Mouse (Mus musculus) intestine, embryonic 15.5 days (tissue): ENCODE data around the gene Gm13694. TPM values are rescaled to one million over a fixed set of nuclear protein-coding genes. Genes with fewer than 3 reads are reported as not detected.
A peak's percentile ranks its signal among the peaks of the same experiment; 100 is the strongest.
"Not testable (repeated sequence)": the region's sequence is repeated elsewhere in the genome, so short reads cannot be mapped to it uniquely, and the experiment has no call there.

Experiments
- ATAC-seq: fragments of 200-750 bp; cut with Nextera tagmentation; 2 replicates; pipeline ENCODE4 v1.8.0; 2017; ENCODE audit warnings: moderate TSS enrichment, moderate library complexity
- H3K27ac ChIP-seq: fragments of 300-500 bp; sonication (generic); 2 replicates; pipeline ENCODE4 v1.5.1; 2015; ENCODE audit warnings: mild to moderate bottlenecking, inconsistent platforms
- H3K27me3 ChIP-seq: fragments of 300-500 bp; sonication (generic); replicated peaks from 2 replicates; pipeline ENCODE4 v1.6.1; 2015; ENCODE audit warnings: inconsistent platforms
- H3K36me3 ChIP-seq: fragments of 300-500 bp; sonication (generic); 2 replicates; pipeline ENCODE4 v1.6.1; 2015; ENCODE audit warnings: inconsistent platforms
- H3K4me1 ChIP-seq: fragments of 300-500 bp; sonication (generic); replicated peaks from 2 replicates; pipeline ENCODE4 v1.6.1; 2015; ENCODE audit warnings: inconsistent platforms
- H3K4me2 ChIP-seq: fragments of 300-500 bp; sonication (generic); replicated peaks from 2 replicates; pipeline ENCODE4 v1.6.1; 2015; ENCODE audit warnings: mild to moderate bottlenecking, inconsistent platforms
- H3K4me3 ChIP-seq: fragments of 300-500 bp; sonication (generic); replicated peaks from 2 replicates; pipeline ENCODE4 v1.5.1; 2015; ENCODE audit warnings: inconsistent platforms
- H3K9ac ChIP-seq: fragments of 300-500 bp; sonication (generic); 2 replicates; pipeline ENCODE4 v1.6.1; 2015; ENCODE audit warnings: inconsistent platforms
- H3K9me3 ChIP-seq: fragments of 300-500 bp; sonication (generic); 2 replicates; pipeline ENCODE4 v1.6.1; 2016; ENCODE audit warnings: inconsistent platforms
- WGBS: fragments of 180-500 bp; shearing (Covaris S2); methylation state at CpG from one replicate; pipeline ENCODE4 v1.1.7; 2015; 5-methylcytosine and 5-hydroxymethylcytosine counted together
- polyA plus RNA-seq: library from polyadenylated mRNA; unstranded; fragments of >200 nt; fragmentation: Nextera tagmentation; extraction: Ambion mirVana; gene quantifications from 2 replicates; pipeline ENCODE4 v1.2.1, GENCODE M21; 2015

Gene Gm13694
- polyA plus RNA-seq, 1 experiment from 2014 or later = not detected

- H3K9ac ChIP-seq, H3K9me3 ChIP-seq, ATAC-seq, H3K36me3 ChIP-seq, H3K4me3 ChIP-seq, H3K27me3 ChIP-seq, H3K27ac ChIP-seq, H3K4me1 ChIP-seq, H3K4me2 ChIP-seq: not testable (repeated sequence)
- 100% methylated on average over 3 of the region's 3 CpGs for WGBS
These were observed 15.8 kb downstream of the Gm13694 start for GRCm38 (mm10) chr2:83994526-83994925.

- H3K4me1 ChIP-seq = no peaks in the 10 kb centered on the region
- ATAC-seq = no peak
- H3K9me3 ChIP-seq = no peaks in the 10 kb centered on the region
- no peak overlapping the region for H3K9ac ChIP-seq
- H3K27me3 ChIP-seq = no peaks in the 10 kb centered on the region
- H3K4me2 ChIP-seq = no peak overlapping the region
- WGBS = 48% methylated on average over 1 of the region's 1 CpGs
- H3K4me3 ChIP-seq = no peak overlapping the region
- no peaks in the 10 kb centered on the region for H3K36me3 ChIP-seq
- no peak overlapping the region for H3K27ac ChIP-seq
These were observed 30.2 kb downstream of the Gm13694 start for GRCm38 (mm10) chr2:84008913-84009312.

- Histone ChIP-seq H3K9me3 (no peaks in the 10 kb centered on the region), H3K9ac (no peak overlapping the region), H3K36me3 (no peaks in the 10 kb centered on the region), H3K4me3 (no peak overlapping the region), H3K4me2 (no peak overlapping the region), H3K27ac (no peak overlapping the region), H3K27me3 (no peaks in the 10 kb centered on the region), H3K4me1 (no peaks in the 10 kb centered on the region)
- WGBS = 61% methylated on average over 3 of the region's 3 CpGs
- no peak for ATAC-seq
These were observed 31.1 kb downstream of the Gm13694 start for GRCm38 (mm10) chr2:84009818-84010217.

- ATAC-seq = no peak
- no peak overlapping the region for H3K9ac ChIP-seq
- WGBS = 47% methylated on average over 6 of the region's 6 CpGs
- H3K4me1 ChIP-seq = no peaks in the 10 kb centered on the region; the same call in 1 of the 2 replicates
- no peak overlapping the region for H3K4me3 ChIP-seq
- H3K27me3 ChIP-seq = no peaks in the 10 kb centered on the region
- no peak overlapping the region for H3K27ac ChIP-seq
- H3K9me3 ChIP-seq = no peaks in the 10 kb centered on the region
- H3K36me3 ChIP-seq = no peaks in the 10 kb centered on the region
- no peak overlapping the region for H3K4me2 ChIP-seq
These were observed 35.8 kb downstream of the Gm13694 start for GRCm38 (mm10) chr2:84014572-84014971.

- not testable (repeated sequence) for H3K4me3 ChIP-seq, H3K27ac ChIP-seq, ATAC-seq, H3K36me3 ChIP-seq, H3K9ac ChIP-seq, H3K4me1 ChIP-seq, H3K4me2 ChIP-seq, H3K27me3 ChIP-seq, H3K9me3 ChIP-seq
- WGBS = 80% methylated on average over 5 of the region's 5 CpGs
These were observed 37.6 kb downstream of the Gm13694 start for GRCm38 (mm10) chr2:84016291-84016690.

GRCm38 (mm10) chr2:84018330-84018729 lies 39.6 kb downstream of the Gm13694 start:
- no peaks in the 10 kb centered on the region for H3K9me3 ChIP-seq
- no peaks in the 10 kb centered on the region; the same call in 1 of the 2 replicates for H3K4me1 ChIP-seq
- no peaks in the 10 kb centered on the region for H3K36me3 ChIP-seq
- no peak overlapping the region for H3K4me2 ChIP-seq
- ATAC-seq = no peak
- H3K9ac ChIP-seq = no peak overlapping the region
- WGBS = 38% methylated on average over 3 of the region's 3 CpGs
- no peak overlapping the region for H3K4me3 ChIP-seq
- H3K27ac ChIP-seq = no peak overlapping the region
- no peaks in the 10 kb centered on the region for H3K27me3 ChIP-seq

GRCm38 (mm10) chr2:84019519-84020305 lies 41.0 kb downstream of the Gm13694 start:
- Histone ChIP-seq H3K9me3 (no peaks in the 10 kb centered on the region), H3K4me3 (no peak overlapping the region), H3K27ac (no peak overlapping the region), H3K36me3 (no peaks in the 10 kb centered on the region), H3K27me3 (no peaks in the 10 kb centered on the region), H3K4me2 (no peak overlapping the region), H3K4me1 (no peaks in the 10 kb centered on the region; the same call in 1 of the 2 replicates), H3K9ac (no peak overlapping the region)
- peak; percentile 78 for ATAC-seq
- WGBS = 66% methylated on average over 8 of the region's 8 CpGs

GRCm38 (mm10) chr2:84021930-84022329 lies 43.2 kb downstream of the Gm13694 start:
- no peaks in the 10 kb centered on the region for H3K36me3 ChIP-seq
- H3K4me1 ChIP-seq = no peaks in the 10 kb centered on the region; the same call in 1 of the 2 replicates
- H3K9me3 ChIP-seq = no peaks in the 10 kb centered on the region
- no peak for ATAC-seq
- H3K9ac ChIP-seq = no peak overlapping the region
- no peak overlapping the region for H3K4me2 ChIP-seq
- WGBS = 82% methylated on average over 2 of the region's 2 CpGs
- H3K27ac ChIP-seq = no peak overlapping the region
- no peak overlapping the region for H3K4me3 ChIP-seq
- no peaks in the 10 kb centered on the region for H3K27me3 ChIP-seq

GRCm38 (mm10) chr2:84022905-84023304 lies 44.2 kb downstream of the Gm13694 start:
- Histone ChIP-seq H3K4me1 (no peaks in the 10 kb centered on the region; the same call in 1 of the 2 replicates), H3K36me3 (no peaks in the 10 kb centered on the region), H3K27ac (no peak overlapping the region), H3K27me3 (no peaks in the 10 kb centered on the region), H3K4me2 (no peak overlapping the region), H3K9ac (no peak overlapping the region), H3K4me3 (no peak overlapping the region), H3K9me3 (no peaks in the 10 kb centered on the region)
- no peak for ATAC-seq
- WGBS = 83% methylated on average over 2 of the region's 2 CpGs

- H3K4me3 ChIP-seq = no peak overlapping the region
- H3K36me3 ChIP-seq = no peaks in the 10 kb centered on the region
- WGBS = 78% methylated on average over 2 of the region's 2 CpGs
- H3K9me3 ChIP-seq = no peaks in the 10 kb centered on the region
- H3K4me2 ChIP-seq = no peak overlapping the region
- no peaks in the 10 kb centered on the region for H3K27me3 ChIP-seq
- no peak overlapping the region for H3K9ac ChIP-seq
- H3K27ac ChIP-seq = no peak overlapping the region
- no peak for ATAC-seq
- no peaks in the 10 kb centered on the region; the same call in 1 of the 2 replicates for H3K4me1 ChIP-seq
These were observed 44.6 kb downstream of the Gm13694 start for GRCm38 (mm10) chr2:84023319-84023718.

- 75% methylated on average over 4 of the region's 4 CpGs for WGBS
- Histone ChIP-seq H3K4me1 (no peaks in the 10 kb centered on the region), H3K36me3 (no peaks in the 10 kb centered on the region)
These were observed 46.5 kb downstream of the Gm13694 start for GRCm38 (mm10) chr2:84025217-84025616.

More at GRCm38 (mm10) chr2:84025217-84025616, 46.5 kb downstream of the Gm13694 start:
- H3K27ac ChIP-seq = no peak overlapping the region
- no peak overlapping the region for H3K9ac ChIP-seq
- ATAC-seq = no peak
- no peaks in the 10 kb centered on the region for H3K27me3 ChIP-seq
- no peak overlapping the region for H3K4me2 ChIP-seq
- H3K9me3 ChIP-seq = no peaks in the 10 kb centered on the region
- H3K4me3 ChIP-seq = no peak overlapping the region
